Mouse (Mus musculus) hindbrain, embryonic 12.5 days (tissue): ENCODE measurements at regions not wholly inside any gene's neighbourhood (a gene's known extent, or its start where the extent isn't known, plus 50 kb on each side); places are given as distances from the start of the nearest gene placed in this dataset.
A peak's percentile ranks its signal among the peaks of the same experiment; 100 is the strongest.

Experiments
- ATAC-seq: fragments of 200-750 bp; cut with Nextera tagmentation; 2 replicates; pipeline ENCODE4 v1.8.0; 2017; ENCODE audit warnings: moderate TSS enrichment; ENCODE audit not compliant: low FRiP score
- H3K27ac ChIP-seq: fragments of 300-500 bp; sonication (generic); 2 replicates; pipeline ENCODE4 v1.5.1; 2016; ENCODE audit warnings: mild to moderate bottlenecking
- H3K27me3 ChIP-seq: fragments of 300-500 bp; sonication (generic); 2 replicates; pipeline ENCODE4 v1.6.1; 2016; ENCODE audit warnings: mild to moderate bottlenecking
- H3K36me3 ChIP-seq: fragments of 300-500 bp; sonication (generic); 2 replicates; pipeline ENCODE4 v1.6.1; 2016; ENCODE audit warnings: mild to moderate bottlenecking
- H3K4me1 ChIP-seq: fragments of 300-500 bp; sonication (generic); 2 replicates; pipeline ENCODE4 v1.6.1; 2016
- H3K4me2 ChIP-seq: fragments of 300-500 bp; sonication (generic); replicated peaks from 2 replicates; pipeline ENCODE4 v1.6.1; 2016; ENCODE audit warnings: mild to moderate bottlenecking
- H3K4me3 ChIP-seq: fragments of 300-500 bp; sonication (generic); 2 replicates; pipeline ENCODE4 v1.5.1; 2016; ENCODE audit warnings: mild to moderate bottlenecking
- H3K9ac ChIP-seq: fragments of 300-500 bp; sonication (generic); 2 replicates; pipeline ENCODE4 v1.6.1; 2016; ENCODE audit warnings: mild to moderate bottlenecking, moderate library complexity
- H3K9me3 ChIP-seq: fragments of 300-500 bp; sonication (generic); replicated peaks from 2 replicates; pipeline ENCODE4 v1.6.1; 2016; ENCODE audit warnings: mild to moderate bottlenecking
- WGBS: fragments of 180-500 bp; shearing (Covaris S2); methylation state at CpG from one replicate; pipeline ENCODE4 v1.1.7; 2016; 5-methylcytosine and 5-hydroxymethylcytosine counted together

DNA sequence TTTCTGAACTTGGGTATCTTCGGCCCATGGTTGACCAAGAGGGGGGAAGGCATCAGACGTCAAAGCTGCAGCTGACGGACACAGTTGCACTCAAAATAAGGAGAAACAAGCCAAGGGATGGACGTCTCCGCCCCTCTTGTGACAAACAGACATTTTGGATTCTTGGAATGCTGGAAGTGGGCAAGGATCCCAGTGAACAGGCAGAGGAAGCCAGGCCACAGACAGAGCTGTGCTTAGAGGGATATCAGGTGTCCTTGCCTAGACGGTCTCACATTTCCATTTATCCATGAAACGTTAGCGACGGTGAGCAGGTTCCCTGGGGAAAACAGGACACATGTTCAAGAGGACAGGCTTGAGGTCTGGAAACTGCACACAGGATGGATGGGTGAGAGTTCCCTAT, 191.2 kb downstream of the Hs3st3b1 start:
- 51% methylated on average over 9 of the region's 9 CpGs for WGBS
- ATAC-seq, result no peak
- no peak overlapping the region for H3K9ac ChIP-seq
- H3K4me2 ChIP-seq, result no peak overlapping the region
- H3K27me3 ChIP-seq, result no peaks in the 10 kb centered on the region
- H3K4me1 ChIP-seq, result peaks cover 11% of the 10 kb centered on the region
- no peaks in the 10 kb centered on the region for H3K9me3 ChIP-seq
- H3K27ac ChIP-seq, result no peak overlapping the region
- H3K36me3 ChIP-seq, result no peaks in the 10 kb centered on the region
- H3K4me3 ChIP-seq, result no peak overlapping the region

DNA sequence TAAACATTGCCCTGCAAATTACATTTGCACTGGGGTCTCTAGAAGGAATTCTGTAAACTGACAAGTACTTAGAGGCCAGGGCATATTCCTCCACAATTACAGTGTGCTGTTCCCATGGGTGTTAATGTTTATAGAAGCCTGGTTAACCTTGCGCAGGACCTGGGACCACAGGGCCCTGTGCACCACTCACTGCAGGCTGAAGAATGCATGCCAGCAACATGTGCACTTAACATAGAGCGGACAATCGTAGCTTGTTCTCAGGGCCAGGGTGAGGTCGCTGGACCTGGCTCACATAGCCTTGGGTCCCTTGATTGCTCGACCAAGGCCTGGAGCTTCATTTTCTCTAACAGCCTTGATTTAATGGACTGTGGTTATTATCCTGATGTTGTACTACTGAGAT, 168.8 kb downstream of the Hs3st3b1 start:
- Histone ChIP-seq H3K4me1 (no peaks in the 10 kb centered on the region), H3K36me3 (no peaks in the 10 kb centered on the region), H3K9me3 (no peaks in the 10 kb centered on the region), H3K9ac (no peak overlapping the region), H3K4me2 (no peak overlapping the region), H3K27me3 (no peaks in the 10 kb centered on the region), H3K4me3 (no peak overlapping the region), H3K27ac (no peak overlapping the region)
- WGBS, result 60% methylated on average over 5 of the region's 5 CpGs
- no peak for ATAC-seq

GRCm38 (mm10) chr11:63754826-63755225, 167.3 kb downstream of the Hs3st3b1 start:
- no peak for ATAC-seq
- H3K27me3 ChIP-seq, result no peaks in the 10 kb centered on the region

GRCm38 (mm10) chr11:63758313-63758712, 163.8 kb downstream of the Hs3st3b1 start:
- H3K4me3 ChIP-seq, result no peak overlapping the region
- H3K4me2 ChIP-seq, result no peak overlapping the region
- no peaks in the 10 kb centered on the region for H3K27me3 ChIP-seq
- H3K4me1 ChIP-seq, result no peaks in the 10 kb centered on the region
- H3K36me3 ChIP-seq, result no peaks in the 10 kb centered on the region
- no peak for ATAC-seq
- no peaks in the 10 kb centered on the region for H3K9me3 ChIP-seq
- H3K27ac ChIP-seq, result no peak overlapping the region
- 89% methylated on average over 3 of the region's 3 CpGs for WGBS
- H3K9ac ChIP-seq, result no peak overlapping the region

More at GRCm38 (mm10) chr11:63754826-63755225, 167.3 kb downstream of the Hs3st3b1 start:
- Histone ChIP-seq H3K9ac (no peak overlapping the region), H3K4me3 (no peak overlapping the region), H3K4me1 (no peaks in the 10 kb centered on the region), H3K36me3 (no peaks in the 10 kb centered on the region), H3K4me2 (no peak overlapping the region), H3K27ac (no peak overlapping the region), H3K9me3 (no peaks in the 10 kb centered on the region)
- 77% methylated on average over 3 of the region's 3 CpGs for WGBS

DNA sequence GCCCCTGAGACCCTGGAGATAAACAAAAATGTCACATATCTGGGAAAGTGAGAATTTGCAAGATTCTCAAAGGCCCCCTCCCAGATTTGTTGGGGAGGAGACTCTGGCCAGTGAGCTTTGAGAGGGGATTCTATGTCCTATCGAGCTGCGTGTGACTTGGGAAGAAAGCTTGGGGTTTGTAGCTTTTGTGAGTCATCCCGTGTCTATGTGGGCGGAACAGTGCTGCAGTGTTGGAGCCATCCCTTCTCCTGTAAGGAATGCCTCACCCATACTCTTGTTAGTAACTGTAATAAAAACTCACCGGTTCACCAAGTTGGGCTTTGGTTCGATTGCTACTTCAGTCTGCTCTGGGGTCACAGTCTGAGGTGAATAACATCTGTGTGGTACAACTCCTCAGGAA, 160.5 kb downstream of the Hs3st3b1 start:
- Histone ChIP-seq H3K4me3 (no peak overlapping the region), H3K9me3 (no peaks in the 10 kb centered on the region), H3K9ac (no peak overlapping the region), H3K27ac (no peak overlapping the region), H3K36me3 (no peaks in the 10 kb centered on the region), H3K4me2 (no peak overlapping the region), H3K27me3 (no peaks in the 10 kb centered on the region), H3K4me1 (no peaks in the 10 kb centered on the region)
- 79% methylated on average over 6 of the region's 6 CpGs for WGBS
- no peak for ATAC-seq

- Histone ChIP-seq H3K36me3 (no peaks in the 10 kb centered on the region), H3K27ac (no peak overlapping the region), H3K27me3 (no peaks in the 10 kb centered on the region), H3K9ac (no peak overlapping the region), H3K9me3 (no peaks in the 10 kb centered on the region), H3K4me3 (no peak overlapping the region), H3K4me1 (no peaks in the 10 kb centered on the region), H3K4me2 (no peak overlapping the region)
- WGBS, result 78% methylated on average over 10 of the region's 10 CpGs
- ATAC-seq, result no peak
Measured at GRCm38 (mm10) chr11:63767631-63768250, 154.3 kb downstream of the Hs3st3b1 start.

DNA sequence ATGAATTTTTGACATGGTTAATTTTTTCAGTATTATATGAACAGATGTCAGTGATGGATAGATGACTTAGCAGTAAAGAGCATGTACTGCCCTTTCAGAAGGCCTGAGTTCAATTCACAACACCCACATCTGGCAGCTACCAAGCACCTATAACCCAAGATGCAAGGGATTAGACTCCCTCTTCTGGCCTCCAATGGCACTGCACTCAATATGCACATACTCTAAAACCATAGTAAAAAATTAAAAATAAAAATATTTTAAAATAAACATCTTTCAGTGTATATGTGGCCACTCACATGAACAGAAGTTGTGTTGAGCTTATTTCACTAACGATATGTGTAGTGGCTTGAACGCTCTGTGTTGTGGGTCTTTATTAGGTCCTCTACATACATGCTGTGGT, 152.4 kb downstream of the Hs3st3b1 start:
- Histone ChIP-seq H3K4me2 (no peak overlapping the region), H3K36me3 (no peaks in the 10 kb centered on the region), H3K4me3 (no peak overlapping the region), H3K27me3 (no peaks in the 10 kb centered on the region), H3K4me1 (no peaks in the 10 kb centered on the region), H3K9ac (no peak overlapping the region), H3K27ac (no peak overlapping the region), H3K9me3 (no peaks in the 10 kb centered on the region)
- WGBS, result 95% methylated on average over 2 of the region's 2 CpGs
- ATAC-seq, result no peak

DNA sequence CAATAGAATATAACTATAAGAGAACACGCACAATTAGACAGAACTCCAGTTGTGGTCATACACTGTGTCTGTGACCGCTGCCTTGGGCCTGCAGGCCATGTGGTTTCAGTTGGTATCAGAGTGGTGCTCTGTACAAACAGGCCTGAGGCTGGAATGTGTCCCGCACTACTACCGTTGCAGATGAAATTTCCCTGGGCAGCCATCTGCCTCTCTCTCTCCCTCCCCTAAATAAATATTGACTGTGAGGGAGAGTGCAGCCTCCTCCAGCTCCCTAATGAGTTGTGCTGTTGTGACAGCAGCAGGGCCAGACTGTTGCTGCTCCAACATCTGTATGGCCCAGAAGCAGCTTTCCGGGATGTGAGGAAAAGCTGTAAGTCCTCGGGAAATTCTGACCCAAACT, 146.7 kb downstream of the Hs3st3b1 start:
- Histone ChIP-seq H3K4me2 (no peak overlapping the region), H3K4me1 (peaks cover 8% of the 10 kb centered on the region; the same call in 1 of the 2 replicates), H3K27ac (no peak overlapping the region), H3K4me3 (no peak overlapping the region), H3K9ac (no peak overlapping the region), H3K27me3 (no peaks in the 10 kb centered on the region), H3K9me3 (no peaks in the 10 kb centered on the region), H3K36me3 (no peaks in the 10 kb centered on the region)
- ATAC-seq, result no peak
- WGBS, result 55% methylated on average over 6 of the region's 6 CpGs

GRCm38 (mm10) chr11:63779371-63779770, 142.7 kb downstream of the Hs3st3b1 start:
- Histone ChIP-seq H3K4me2 (no peak overlapping the region), H3K9me3 (no peaks in the 10 kb centered on the region), H3K36me3 (no peaks in the 10 kb centered on the region), H3K9ac (no peak overlapping the region), H3K27me3 (peaks cover 1% of the 10 kb centered on the region; the same call in 1 of the 2 replicates), H3K4me3 (no peak overlapping the region), H3K4me1 (peaks cover 8% of the 10 kb centered on the region; the same call in 1 of the 2 replicates), H3K27ac (no peak overlapping the region)
- ATAC-seq, result no peak
- 88% methylated on average over 6 of the region's 6 CpGs for WGBS

- Histone ChIP-seq H3K27me3 (peaks cover 5% of the 10 kb centered on the region), H3K4me2 (no peak overlapping the region), H3K4me3 (no peak overlapping the region), H3K9ac (no peak overlapping the region), H3K9me3 (no peaks in the 10 kb centered on the region), H3K4me1 (peaks cover 18% of the 10 kb centered on the region; the same call in 1 of the 2 replicates), H3K36me3 (no peaks in the 10 kb centered on the region), H3K27ac (no peak overlapping the region)
- no peak for ATAC-seq
- WGBS, result 84% methylated on average over 19 of the region's 19 CpGs
Measured at GRCm38 (mm10) chr11:63781967-63782915, 139.8 kb downstream of the Hs3st3b1 start.

GRCm38 (mm10) chr11:63785281-63785886, 136.7 kb downstream of the Hs3st3b1 start:
- no peak for ATAC-seq
- 0 out of 2 replicates have a peak overlapping the region, but pooled peaks have one; percentile 12 for H3K27ac ChIP-seq
- no peaks in the 10 kb centered on the region for H3K9me3 ChIP-seq
- H3K27me3 ChIP-seq, result peaks cover 9% of the 10 kb centered on the region
- H3K4me1 ChIP-seq, result peaks cover 15% of the 10 kb centered on the region; the same call in 1 of the 2 replicates
- no peaks in the 10 kb centered on the region for H3K36me3 ChIP-seq
- H3K4me2 ChIP-seq, result peak overlapping the region; percentile 6; the same call in 1 of the 2 replicates
- H3K9ac ChIP-seq, result no peak overlapping the region
- WGBS, result 20% methylated on average over 8 of the region's 8 CpGs
- no peak overlapping the region for H3K4me3 ChIP-seq

- WGBS, result 56% methylated on average over 4 of the region's 4 CpGs
- ATAC-seq, result no peak
- H3K9me3 ChIP-seq, result no peaks in the 10 kb centered on the region
- no peak overlapping the region for H3K4me2 ChIP-seq
- H3K9ac ChIP-seq, result no peak overlapping the region
- peaks cover 15% of the 10 kb centered on the region for H3K4me1 ChIP-seq
- H3K36me3 ChIP-seq, result no peaks in the 10 kb centered on the region
- no peak overlapping the region for H3K4me3 ChIP-seq
- H3K27me3 ChIP-seq, result peaks cover 9% of the 10 kb centered on the region
- no peak overlapping the region for H3K27ac ChIP-seq
Measured at GRCm38 (mm10) chr11:63785965-63786364, 136.1 kb downstream of the Hs3st3b1 start.
